Mouse (Mus musculus) heart, adult 2 months (tissue): Measurements from ENCODE around the gene Cbr1. TPM values are rescaled to one million over a fixed set of nuclear protein-coding genes. Genes with fewer than 3 reads are reported as not detected.

ENCODE experiments used
- DNase-seq, 2 experiments: peaks; one replicate each; pipeline ENCODE4 v3.0.0; 2021
- H3K27ac ChIP-seq: fragments of 200-600 bp; 2 replicates; pipeline ENCODE4 v1.8.1; 2022
- H3K27me3 ChIP-seq: fragments of 200-500 bp; 2 replicates; pipeline ENCODE4 v1.6.1; 2012; ENCODE audit warnings: mild to moderate bottlenecking, low read length, inconsistent platforms, mixed read lengths; ENCODE audit not compliant: control insufficient read depth, insufficient read depth
- H3K36me3 ChIP-seq: fragments of 200-500 bp; 2 replicates; pipeline ENCODE4 v1.6.1; 2012; ENCODE audit warnings: low read length, inconsistent platforms; ENCODE audit not compliant: control insufficient read depth, insufficient read depth
- H3K4me1 ChIP-seq: fragments of 200-500 bp; 2 replicates; pipeline ENCODE4 v1.6.1; 2011; ENCODE audit warnings: low read length; ENCODE audit not compliant: control insufficient read depth, insufficient read depth
- H3K4me3 ChIP-seq: fragments of 200-600 bp; 2 replicates; pipeline ENCODE4 v1.8.1; 2022
- H3K79me2 ChIP-seq: fragments of 200-500 bp; replicated peaks from 2 replicates; pipeline ENCODE4 v1.6.1; 2012; ENCODE audit warnings: mild to moderate bottlenecking, inconsistent platforms, low read length, moderate library complexity, mixed read lengths; ENCODE audit not compliant: control insufficient read depth, insufficient read depth
- H3K9ac ChIP-seq: fragments of 200-500 bp; 2 replicates; pipeline ENCODE4 v1.6.1; 2012; ENCODE audit warnings: low read depth, mild to moderate bottlenecking, control low read depth, inconsistent platforms, low read length, mixed read lengths
- CTCF ChIP-seq: fragments of 200-600 bp; IDR thresholded peaks from 2 replicates; pipeline ENCODE4 v1.8.1; 2022; ENCODE audit warnings: antibody characterized with exemption, mild to moderate bottlenecking, moderate library complexity
- EP300 ChIP-seq: fragments of 200-500 bp; IDR thresholded peaks from 2 replicates; pipeline ENCODE4 v1.6.1; 2011; ENCODE audit warnings: low read depth, low read length, control low read depth; ENCODE audit not compliant: insufficient read depth
- POLR2A ChIP-seq: fragments of 200-500 bp; IDR thresholded peaks from 2 replicates; pipeline ENCODE4 v1.6.1; 2011; ENCODE audit warnings: mild to moderate bottlenecking, low read depth, low read length, control low read depth; ENCODE audit not compliant: insufficient read depth
- WGBS: fragments of 180-500 bp; shearing (Covaris S2); methylation state at CpG from one replicate; pipeline ENCODE4 v1.1.7; 2018; 5-methylcytosine and 5-hydroxymethylcytosine counted together
- intact Hi-C: fragments of 180-260 bp; cut with DNase I; formaldehyde crosslinking; loops from one replicate; pipeline ENCODE4 v1.15.1; 2025
- polyA plus RNA-seq: library from polyadenylated mRNA; depleted of rRNA; stranded (reverse); fragments of >200 nt; gene quantifications from 2 replicates; pipeline ENCODE4 v1.2.3, GENCODE M21; 2012; rRNA removed
- total RNA-seq, 2 experiments: library from RNA; stranded (reverse); gene quantifications; 2 replicates each; pipeline ENCODE4 v1.2.3; 2021

The Cbr1 gene
- total and polyA plus RNA-seq, 3 experiments = 28.3 to 45.5 (median 32.0) TPM

DNA sequence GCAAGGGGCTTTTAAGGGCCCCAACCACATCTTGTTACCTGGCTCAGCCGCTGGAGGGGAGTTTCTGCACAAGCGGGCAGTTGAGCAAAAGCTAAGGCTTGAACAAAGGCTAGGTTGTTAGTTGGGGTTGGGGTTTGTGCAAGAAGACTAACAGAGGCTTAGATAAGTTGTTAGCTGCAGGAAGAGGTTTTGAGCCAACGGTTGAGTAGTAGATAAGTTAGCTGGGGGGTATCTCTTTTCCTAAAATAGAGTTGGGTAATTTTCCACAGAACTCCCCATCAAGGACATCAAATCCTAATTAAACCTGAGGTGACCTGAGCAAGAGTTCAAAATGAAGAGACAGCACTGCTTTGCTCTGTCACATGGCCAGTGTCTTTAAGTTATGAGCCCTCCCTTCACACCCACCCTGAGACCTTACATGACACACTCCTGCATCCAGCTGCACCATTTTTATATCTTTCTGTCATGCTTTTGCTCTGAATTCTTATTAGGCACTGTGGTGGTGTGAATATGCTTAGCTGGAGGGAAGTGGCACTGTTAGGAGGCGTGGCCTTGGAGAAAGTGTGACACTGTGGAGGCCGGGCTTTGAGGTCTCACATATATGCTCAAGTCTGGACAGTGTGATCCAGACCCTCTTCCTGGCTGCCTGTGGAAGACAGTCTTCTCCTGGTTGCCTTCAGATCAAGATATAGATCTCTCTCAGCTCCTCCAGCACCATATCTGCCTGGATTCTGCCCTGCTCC, 43.0 kb downstream of the Cbr1 start:
- no peak for DNase-seq
- TF ChIP-seq POLR2A (no peak), CTCF (no peak), EP300 (no peak)
- Histone ChIP-seq H3K27me3 (no peaks in the 10 kb centered on the region), H3K27ac (no peak overlapping the region), H3K36me3 (no peaks in the 10 kb centered on the region), H3K9ac (no peak overlapping the region), H3K79me2 (no peaks in the 10 kb centered on the region), H3K4me3 (no peak overlapping the region), H3K4me1 (no peaks in the 10 kb centered on the region)
- 66% methylated on average over 5 of the region's 5 CpGs for WGBS
- intact Hi-C loops = no loop called here

Other genes with a start within 250 kb of the Cbr1 start
- gene Setd4, start 1.8 kb upstream of the Cbr1 start, total RNA-seq = under 1 TPM; 0.70 to 0.96 TPM
- 3.7 and 4.6 TPM in 2 replicates for gene Setd4, start 1.8 kb upstream of the Cbr1 start, polyA plus RNA-seq
- gene Gm5678, start 22.2 kb downstream of the Cbr1 start, total RNA-seq = 1 to 10 TPM; 1.6 to 2.5 TPM
- not detected in 2 replicates for gene Gm5678, start 22.2 kb downstream of the Cbr1 start, polyA plus RNA-seq
- 1 to 10 TPM; 1.9 to 2.3 TPM for gene Cbr3, start 77.4 kb downstream of the Cbr1 start, total RNA-seq
- 2.8 and 4.1 TPM in 2 replicates for gene Cbr3, start 77.4 kb downstream of the Cbr1 start, polyA plus RNA-seq
- 10 to 100 TPM; 15.7 to 17.6 TPM for gene Dop1b, start 106.1 kb downstream of the Cbr1 start, total RNA-seq
- gene Dop1b, start 106.1 kb downstream of the Cbr1 start, polyA plus RNA-seq = 14.5 and 15.5 TPM in 2 replicates
- 10 to 100 TPM; 15.3 to 17.3 TPM for gene Morc3, start 226.3 kb downstream of the Cbr1 start, total RNA-seq
- gene Morc3, start 226.3 kb downstream of the Cbr1 start, polyA plus RNA-seq = 4.8 and 11.7 TPM in 2 replicates